Mouse (Mus musculus) heart, adult 2 months (tissue): Measurements from ENCODE around the gene Vsig10. TPM values are rescaled to one million over a fixed set of nuclear protein-coding genes. Genes with fewer than 3 reads are reported as not detected.

ENCODE experiments used
- DNase-seq, 2 experiments: peaks; one replicate each; pipeline ENCODE4 v3.0.0; 2021
- H3K27ac ChIP-seq: fragments of 200-600 bp; 2 replicates; pipeline ENCODE4 v1.8.1; 2022
- H3K27me3 ChIP-seq: fragments of 200-500 bp; 2 replicates; pipeline ENCODE4 v1.6.1; 2012; ENCODE audit warnings: mild to moderate bottlenecking, low read length, inconsistent platforms, mixed read lengths; ENCODE audit not compliant: control insufficient read depth, insufficient read depth
- H3K36me3 ChIP-seq: fragments of 200-500 bp; 2 replicates; pipeline ENCODE4 v1.6.1; 2012; ENCODE audit warnings: low read length, inconsistent platforms; ENCODE audit not compliant: control insufficient read depth, insufficient read depth
- H3K4me1 ChIP-seq: fragments of 200-500 bp; 2 replicates; pipeline ENCODE4 v1.6.1; 2011; ENCODE audit warnings: low read length; ENCODE audit not compliant: control insufficient read depth, insufficient read depth
- H3K4me3 ChIP-seq: fragments of 200-600 bp; 2 replicates; pipeline ENCODE4 v1.8.1; 2022
- H3K79me2 ChIP-seq: fragments of 200-500 bp; replicated peaks from 2 replicates; pipeline ENCODE4 v1.6.1; 2012; ENCODE audit warnings: mild to moderate bottlenecking, inconsistent platforms, low read length, moderate library complexity, mixed read lengths; ENCODE audit not compliant: control insufficient read depth, insufficient read depth
- H3K9ac ChIP-seq: fragments of 200-500 bp; 2 replicates; pipeline ENCODE4 v1.6.1; 2012; ENCODE audit warnings: low read depth, mild to moderate bottlenecking, control low read depth, inconsistent platforms, low read length, mixed read lengths
- CTCF ChIP-seq: fragments of 200-600 bp; IDR thresholded peaks from 2 replicates; pipeline ENCODE4 v1.8.1; 2022; ENCODE audit warnings: antibody characterized with exemption, mild to moderate bottlenecking, moderate library complexity
- EP300 ChIP-seq: fragments of 200-500 bp; IDR thresholded peaks from 2 replicates; pipeline ENCODE4 v1.6.1; 2011; ENCODE audit warnings: low read depth, low read length, control low read depth; ENCODE audit not compliant: insufficient read depth
- POLR2A ChIP-seq: fragments of 200-500 bp; IDR thresholded peaks from 2 replicates; pipeline ENCODE4 v1.6.1; 2011; ENCODE audit warnings: mild to moderate bottlenecking, low read depth, low read length, control low read depth; ENCODE audit not compliant: insufficient read depth
- WGBS: fragments of 180-500 bp; shearing (Covaris S2); methylation state at CpG from one replicate; pipeline ENCODE4 v1.1.7; 2018; 5-methylcytosine and 5-hydroxymethylcytosine counted together
- intact Hi-C: fragments of 180-260 bp; cut with DNase I; formaldehyde crosslinking; loops from one replicate; pipeline ENCODE4 v1.15.1; 2025
- polyA plus RNA-seq: library from polyadenylated mRNA; depleted of rRNA; stranded (reverse); fragments of >200 nt; gene quantifications from 2 replicates; pipeline ENCODE4 v1.2.3, GENCODE M21; 2012
- total RNA-seq, 2 experiments: library from RNA; stranded (reverse); gene quantifications; 2 replicates each; pipeline ENCODE4 v1.2.3; 2021

The Vsig10 gene
- total and polyA plus RNA-seq, 3 experiments: 7.0 to 8.9 (median 8.8) TPM

- DNase-seq: no peak
- Histone ChIP-seq H3K36me3 (peaks cover 17% of the 10 kb centered on the region), H3K79me2 (peaks cover 1% of the 10 kb centered on the region), H3K27ac (peak overlapping the region; percentile 98), H3K9ac (peak overlapping the region; percentile 99), H3K27me3 (no peaks in the 10 kb centered on the region), H3K4me1 (peaks cover 27% of the 10 kb centered on the region), H3K4me3 (peak overlapping the region; percentile 72)
- intact Hi-C loops: no loop called here
- no peak for TF ChIP-seq POLR2A
- TF ChIP-seq EP300: no peak
- TF ChIP-seq CTCF: no peak
- WGBS: 6% methylated on average over 6 of the region's 6 CpGs
These were observed 39.4 kb downstream of the Vsig10 start for GRCm38 (mm10) chr5:117358248-117358630.

- no peak overlapping the region; the same call in 1 of the 2 replicates for H3K27ac ChIP-seq
These were observed 39.8 kb downstream of the Vsig10 start for GRCm38 (mm10) chr5:117358725-117359124.

GRCm38 (mm10) chr5:117359497-117360227 is 40.8 kb downstream of the Vsig10 start:
- Histone ChIP-seq H3K36me3 (peaks cover 17% of the 10 kb centered on the region), H3K4me1 (peaks cover 31% of the 10 kb centered on the region), H3K27me3 (no peaks in the 10 kb centered on the region), H3K79me2 (peaks cover 1% of the 10 kb centered on the region), H3K9ac (no peak overlapping the region; the same call in 1 of the 2 replicates), H3K27ac (peak overlapping the region; percentile 10), H3K4me3 (no peak overlapping the region)
- DNase-seq: peak in 1 of 2 experiments; percentile 17
- 31% methylated on average over 7 of the region's 7 CpGs for WGBS
- intact Hi-C loops: loop anchor here (1.0 kb wide), 1 partner anchor 242 kb away; no protein-coding TSS in a partner anchor
- no peak for TF ChIP-seq CTCF
- no peak for TF ChIP-seq POLR2A
- TF ChIP-seq EP300: no peak

More at GRCm38 (mm10) chr5:117358725-117359124, 39.8 kb downstream of the Vsig10 start:
- Histone ChIP-seq H3K9ac (no peak overlapping the region), H3K4me3 (no peak overlapping the region; the same call in 1 of the 2 replicates), H3K27me3 (no peaks in the 10 kb centered on the region), H3K4me1 (peaks cover 30% of the 10 kb centered on the region), H3K36me3 (peaks cover 17% of the 10 kb centered on the region), H3K79me2 (peaks cover 1% of the 10 kb centered on the region)
- 44% methylated on average over 11 of the region's 11 CpGs for WGBS
- TF ChIP-seq CTCF: peak; percentile 75
- no peak for TF ChIP-seq POLR2A
- DNase-seq: peak; percentile 30 to 62
- intact Hi-C loops: loop anchor here (1.0 kb wide), 1 partner anchor 241 kb away; no protein-coding TSS in a partner anchor

DNA sequence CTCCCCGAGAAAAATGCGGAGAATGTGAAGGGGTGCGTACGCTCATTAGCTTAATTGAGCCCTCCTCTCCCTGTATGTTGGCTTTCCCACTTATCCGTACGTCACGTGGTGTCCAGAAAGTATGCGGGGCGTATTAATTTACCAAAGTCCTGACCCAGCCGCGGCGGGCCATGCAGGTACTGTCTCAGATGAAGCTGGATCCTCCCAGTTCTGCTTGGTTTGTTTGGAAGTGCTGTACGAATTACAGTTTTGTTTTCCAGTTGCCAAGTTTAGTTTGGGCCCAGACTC is 41.3 kb downstream of the Vsig10 start:
- H3K9ac ChIP-seq: no peak overlapping the region
- DNase-seq: no peak
- intact Hi-C loops: no loop called here
- H3K79me2 ChIP-seq: peaks cover 1% of the 10 kb centered on the region
- peaks cover 34% of the 10 kb centered on the region for H3K4me1 ChIP-seq
- TF ChIP-seq POLR2A (no peak), CTCF (no peak), EP300 (no peak)
- H3K36me3 ChIP-seq: peaks cover 17% of the 10 kb centered on the region
- H3K27ac ChIP-seq: peak overlapping the region; percentile 10
- no peaks in the 10 kb centered on the region for H3K27me3 ChIP-seq
- no peak overlapping the region for H3K4me3 ChIP-seq
- 52% methylated on average over 13 of the region's 13 CpGs for WGBS

GRCm38 (mm10) chr5:117360631-117361541 is 42.0 kb downstream of the Vsig10 start:
- peaks cover 17% of the 10 kb centered on the region for H3K36me3 ChIP-seq
- 18% methylated on average over 13 of the region's 13 CpGs for WGBS
- no peaks in the 10 kb centered on the region for H3K27me3 ChIP-seq
- TF ChIP-seq EP300 (0 out of 2 replicates have a peak, but pooled peaks have one; percentile 21), CTCF (no peak)
- H3K79me2 ChIP-seq: peaks cover 5% of the 10 kb centered on the region
- peak in 1 of 2 experiments; percentile 25 for DNase-seq
- intact Hi-C loops: no loop called here
- peak overlapping the region; percentile 10 for H3K27ac ChIP-seq
- peaks cover 36% of the 10 kb centered on the region for H3K4me1 ChIP-seq
- no peak overlapping the region for H3K4me3 ChIP-seq
- no peak overlapping the region for H3K9ac ChIP-seq
